Mouse (Mus musculus): Measurements from ENCODE around the gene Arpc1a.

DNA sequence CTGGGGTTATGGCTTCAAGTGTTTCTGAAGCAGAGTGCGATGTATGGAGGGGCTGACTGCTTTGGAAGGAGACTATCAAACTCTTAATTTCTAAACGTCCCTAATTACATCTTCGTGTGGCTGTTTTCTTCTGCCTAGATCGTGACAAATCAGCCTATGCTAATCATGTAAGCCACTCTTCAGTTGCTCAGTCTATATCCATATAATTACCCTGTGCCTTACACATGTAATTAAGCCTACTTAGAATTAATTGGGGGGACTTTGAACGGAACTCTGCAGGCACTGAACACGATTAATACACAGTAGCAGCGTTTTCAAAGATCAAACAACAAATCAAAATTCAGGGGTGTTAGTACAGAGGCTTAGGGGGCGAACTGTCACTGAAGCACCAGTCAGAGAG, 25.7 kb upstream of the Arpc1a start:
- TF ChIP-seq CTCF (IDR thresholded peaks at IDR 0.05; ENCODE audit: insufficient read depth, low read length) (no peak), POLR2A (IDR thresholded peaks at IDR 0.05; ENCODE audit: borderline replicate concordance, extremely low read depth, low read depth, low read length) (no peak)

All from lung, adult 2 months (tissue).